19 mouse cellular contexts compared by ENCODE assay signal in genomic region chr17:77651861-77652260, GRCm38 (mm10).
DNase-seq lines count a peak whose midpoint lies in the region; ATAC-seq lines count a peak whose summit lies in the region.
"Had no signal": no experiment of that assay in that cellular context is flagged by ENCODE, and none has a peak within 500 bp of the region (broad histone marks: within the 10 kb centered on the region; RNA-seq: fewer than 3 reads in every experiment).

No protein-coding gene starts in this region.

- no peaks in the 10 kb centered on the region for H3K27me3 ChIP-seq in hindbrain, embryonic 12.5 days
- no peaks in the 10 kb centered on the region for H3K27me3 ChIP-seq in hindbrain, embryonic 14.5 days (ENCODE audit: control insufficient read depth, insufficient read depth, low read length)
- no peaks in the 10 kb centered on the region for H3K27me3 ChIP-seq in neural tube, embryonic 11.5 days (ENCODE audit: control insufficient read depth, insufficient read depth, low read length)
- H3K27me3 ChIP-seq: embryonic facial prominence, embryonic 15.5 days had no signal

- H3K4me1 ChIP-seq in hindbrain, embryonic 12.5 days, result no peaks in the 10 kb centered on the region
- no peaks in the 10 kb centered on the region for H3K4me1 ChIP-seq in hindbrain, embryonic 14.5 days (replicated peaks; ENCODE audit: control insufficient read depth, insufficient read depth, low read length)
- no peaks in the 10 kb centered on the region for H3K4me1 ChIP-seq in neural tube, embryonic 11.5 days (ENCODE audit: control insufficient read depth, insufficient read depth, low read length)
- H3K4me1 ChIP-seq: embryonic facial prominence, embryonic 15.5 days; forebrain, embryonic 10.5 days; heart, embryonic 10.5 days had no signal

- DNase-seq in hindbrain, embryonic 14.5 days (ENCODE audit: low spot score), result no peak
- DNase-seq in neural tube, embryonic 11.5 days (ENCODE audit: low spot score), result peak; percentile 19
- no peak for DNase-seq in neural tube, embryonic 10.5 days (ENCODE audit: extremely low spot score, low spot score)
- peak; percentile 72 for DNase-seq in retina, embryonic 14.5 days (ENCODE audit: low spot score)
- DNase-seq in heart, postnatal 4 days, result no peak
- DNase-seq: adrenal gland, adult 8-10 months; cerebellum, adult 11-12 months; cerebellum, adult 9-10 months; cerebellum, postnatal 36 days; gastrocnemius, postnatal 10 days; heart, adult 18-20 months; heart, postnatal 10 days had no signal

- ATAC-seq in hindbrain, embryonic 12.5 days (ENCODE audit: low FRiP score), result peak; percentile 78
- no peak for ATAC-seq in hindbrain, embryonic 14.5 days (ENCODE audit: low FRiP score)
- ATAC-seq in neural tube, embryonic 11.5 days (ENCODE audit: insufficient read depth, low FRiP score, low TSS enrichment), result peak; percentile 50; the same call in 1 of the 2 replicates
- ATAC-seq: forebrain, embryonic 16.5 days; hindbrain, postnatal 0 days had no signal

- no peaks in the 10 kb centered on the region for H3K36me3 ChIP-seq in hindbrain, embryonic 12.5 days
- H3K36me3 ChIP-seq in hindbrain, embryonic 14.5 days (replicated peaks; ENCODE audit: control insufficient read depth, insufficient read depth), result no peaks in the 10 kb centered on the region
- H3K36me3 ChIP-seq in neural tube, embryonic 11.5 days (ENCODE audit: control insufficient read depth, insufficient read depth, low read length), result no peaks in the 10 kb centered on the region
- H3K36me3 ChIP-seq: embryonic facial prominence, embryonic 15.5 days; forebrain, embryonic 10.5 days; heart, embryonic 10.5 days had no signal

- no peak overlapping the region for H3K4me3 ChIP-seq in hindbrain, embryonic 12.5 days
- H3K4me3 ChIP-seq in hindbrain, embryonic 14.5 days (replicated peaks; ENCODE audit: low read length), result no peak overlapping the region
- H3K4me3 ChIP-seq in neural tube, embryonic 11.5 days (ENCODE audit: low read depth, low read length), result no peak overlapping the region
- H3K4me3 ChIP-seq: embryonic facial prominence, embryonic 15.5 days; erythroblast, embryonic 14.5 days; forebrain, embryonic 10.5 days; heart, embryonic 10.5 days had no signal

- H3K27ac ChIP-seq in hindbrain, embryonic 12.5 days, result no peak overlapping the region
- H3K27ac ChIP-seq in hindbrain, embryonic 14.5 days, result no peak overlapping the region
- H3K27ac ChIP-seq in neural tube, embryonic 11.5 days (ENCODE audit: low read depth, low read length), result no peak overlapping the region
- H3K27ac ChIP-seq: embryonic facial prominence, embryonic 15.5 days; forebrain, embryonic 10.5 days; heart, embryonic 10.5 days; hindbrain, postnatal 0 days had no signal

- no peaks in the 10 kb centered on the region for H3K9me3 ChIP-seq in hindbrain, embryonic 12.5 days (replicated peaks)
- H3K9me3 ChIP-seq in hindbrain, embryonic 14.5 days (ENCODE audit: control insufficient read depth, low read length), result no peaks in the 10 kb centered on the region
- H3K9me3 ChIP-seq in neural tube, embryonic 11.5 days (ENCODE audit: control insufficient read depth, low read length), result no peaks in the 10 kb centered on the region
- H3K9me3 ChIP-seq: embryonic facial prominence, embryonic 15.5 days; forebrain, embryonic 10.5 days; heart, embryonic 10.5 days had no signal

- H3K4me2 ChIP-seq in hindbrain, embryonic 12.5 days (replicated peaks), result no peak overlapping the region
- no peak overlapping the region for H3K4me2 ChIP-seq in hindbrain, embryonic 14.5 days (replicated peaks)
- H3K4me2 ChIP-seq in neural tube, embryonic 11.5 days (ENCODE audit: low read depth), result no peak overlapping the region
- H3K4me2 ChIP-seq: embryonic facial prominence, embryonic 15.5 days had no signal

- H3K9ac ChIP-seq in hindbrain, embryonic 12.5 days, result no peak overlapping the region
- no peak overlapping the region for H3K9ac ChIP-seq in hindbrain, embryonic 14.5 days
- no peak overlapping the region for H3K9ac ChIP-seq in neural tube, embryonic 11.5 days (ENCODE audit: low read length)
- H3K9ac ChIP-seq: embryonic facial prominence, embryonic 15.5 days had no signal

Comparison
In these comparisons a context has a peak if more than half of its experiments do, and no peak if none do; other contexts are left out.
1. DNase-seq: peak in neural tube, embryonic 11.5 days (single experiment) and retina, embryonic 14.5 days (single experiment); none in hindbrain, embryonic 14.5 days (single experiment), neural tube, embryonic 10.5 days (single experiment) and heart, postnatal 4 days (single experiment).